Mouse (Mus musculus) hematopoietic stem cell, adult 5-6 weeks (primary cell): ENCODE data around the gene Atox1. TPM values are rescaled to one million over a fixed set of nuclear protein-coding genes. Genes with fewer than 3 reads are reported as not detected.
"Not testable (repeated sequence)": the region's sequence is repeated elsewhere in the genome, so short reads cannot be mapped to it uniquely, and the experiment has no call there.

ENCODE experiments used
- ATAC-seq, 2 experiments: fragments of 125-278 bp in 1 of 2; replicated peaks in 1 of 2; 2 replicates each; pipeline ENCODE4 v1.8.0; 2016 to 2017; ENCODE audit warnings: inconsistent platforms in 2 of 2, mild to moderate bottlenecking in 2 of 2, moderate number of reproducible peaks in 2 of 2, low read depth in 1 of 2, moderate TSS enrichment in 1 of 2; ENCODE audit not compliant: low FRiP score in 2 of 2, poor library complexity in 2 of 2, severe bottlenecking in 2 of 2, insufficient read depth in 1 of 2, low TSS enrichment in 1 of 2
- total RNA-seq: library from RNA; stranded (forward); fragments of 172-1452, 232-1000 nt; gene quantifications from 2 replicates; pipeline ENCODE4 v1.2.3, GENCODE M21; 2017

Gene Atox1
- total RNA-seq, 1 experiment from 2014 or later = 21.1 TPM

DNA sequence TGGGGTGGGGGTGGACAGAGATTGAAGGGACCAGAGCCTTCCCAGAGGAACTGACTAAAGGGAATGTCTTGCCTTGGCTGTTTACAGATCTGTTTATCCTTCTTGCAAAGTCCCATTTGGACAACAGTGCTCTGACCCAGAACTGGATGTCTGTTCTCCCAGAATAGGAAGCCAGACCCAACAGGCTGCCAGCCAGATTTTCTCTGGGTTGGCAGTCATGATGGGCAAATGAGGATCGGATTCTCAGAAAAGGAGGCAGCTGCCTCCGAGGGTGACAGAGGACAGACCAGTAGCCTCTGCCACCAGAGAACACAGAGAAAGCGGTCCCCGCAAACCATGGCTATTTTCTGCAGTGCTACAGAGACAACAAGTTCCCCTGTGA, 41.8 kb downstream of the Atox1 start:
- no peak for ATAC-seq

- ATAC-seq = no peak
Measured at GRCm38 (mm10) chr11:55418704-55419061, 42.4 kb downstream of the Atox1 start.

- ATAC-seq = 0 out of 4 replicates have a peak, but pooled peaks of 1 of the 2 experiments have one; percentile 19
Measured at GRCm38 (mm10) chr11:55417898-55418703, 42.9 kb downstream of the Atox1 start.

DNA sequence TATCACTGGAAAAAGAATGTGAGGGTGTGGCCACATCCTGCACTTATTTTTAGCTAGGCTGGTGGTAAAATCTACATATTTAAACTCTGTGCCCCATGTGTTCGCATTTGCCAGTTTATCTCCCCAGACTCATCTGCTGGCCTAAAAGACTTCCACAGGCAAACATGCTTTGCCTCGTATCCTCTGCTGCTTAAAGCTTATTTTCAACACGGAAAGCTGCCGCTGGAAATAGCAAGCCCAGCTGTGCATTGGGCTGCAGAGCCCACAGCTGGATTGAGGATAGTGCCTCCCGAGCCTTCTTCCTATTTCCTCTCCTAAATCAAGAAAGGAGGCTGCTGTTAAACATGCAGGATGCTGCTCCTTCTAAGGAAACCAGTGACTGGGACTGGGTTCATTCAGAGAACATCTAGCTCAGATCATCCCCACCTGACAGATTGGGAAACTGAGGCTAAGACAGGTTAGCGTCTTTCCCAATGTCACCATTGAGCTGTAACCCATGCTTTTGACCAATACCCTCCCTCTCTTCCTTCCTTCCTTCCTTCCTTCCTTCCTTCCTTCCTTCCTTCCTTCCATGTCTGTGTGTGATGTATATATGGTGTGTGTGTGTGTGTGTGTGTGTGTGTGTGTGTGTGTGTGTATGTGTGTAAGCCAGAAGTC, 44.3 kb downstream of the Atox1 start:
- ATAC-seq = no peak

GRCm38 (mm10) chr11:55415731-55416130, 45.3 kb downstream of the Atox1 start:
- ATAC-seq = not testable (repeated sequence)

- ATAC-seq = no peak
Measured at GRCm38 (mm10) chr11:55415036-55415704, 45.9 kb downstream of the Atox1 start.

GRCm38 (mm10) chr11:55414314-55414713, 46.7 kb downstream of the Atox1 start:
- ATAC-seq = no peak

- no peak for ATAC-seq
Measured at GRCm38 (mm10) chr11:55413416-55413796, 47.6 kb downstream of the Atox1 start.

GRCm38 (mm10) chr11:55412680-55413415, 48.2 kb downstream of the Atox1 start:
- no peak for ATAC-seq

DNA sequence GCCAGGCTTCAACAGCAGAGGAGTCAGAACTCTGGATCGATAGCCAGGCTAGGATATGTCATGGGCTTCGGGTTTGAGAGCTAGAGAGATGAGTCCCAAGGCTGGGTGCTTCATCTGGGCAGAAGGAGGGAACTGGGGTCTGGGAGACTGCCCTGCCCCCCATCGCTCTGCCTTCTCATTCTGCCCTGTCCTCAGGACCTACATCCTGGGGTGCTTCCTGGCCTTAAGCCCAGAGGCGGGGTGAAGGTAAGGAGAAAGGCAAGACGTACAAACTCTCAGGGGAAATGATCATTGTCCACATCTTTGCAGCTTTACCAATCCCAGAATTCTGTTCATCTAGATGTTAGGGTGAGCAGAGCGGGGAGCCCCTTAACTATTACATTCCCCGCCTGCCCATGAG, 49.0 kb downstream of the Atox1 start:
- no peak for ATAC-seq

DNA sequence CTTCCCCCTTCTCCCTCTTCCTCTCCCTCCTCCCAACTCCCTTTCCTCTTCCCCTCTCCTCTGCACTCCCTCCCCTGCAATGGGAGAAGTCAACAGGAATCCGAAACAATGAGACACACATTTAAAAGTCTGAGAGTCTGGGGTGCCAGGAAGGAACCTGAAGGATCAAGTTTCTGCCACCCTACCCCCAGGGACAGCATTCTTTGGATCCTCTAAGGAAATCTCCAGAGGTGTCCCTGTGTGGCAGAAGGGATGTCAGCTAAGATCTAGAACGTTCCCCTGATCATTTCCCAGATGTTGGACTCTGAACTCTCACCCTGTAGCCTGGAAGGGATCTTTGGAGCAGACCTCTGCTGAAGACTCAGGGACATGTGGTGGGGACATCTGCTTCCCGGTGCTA, 50.5 kb downstream of the Atox1 start:
- no peak for ATAC-seq

DNA sequence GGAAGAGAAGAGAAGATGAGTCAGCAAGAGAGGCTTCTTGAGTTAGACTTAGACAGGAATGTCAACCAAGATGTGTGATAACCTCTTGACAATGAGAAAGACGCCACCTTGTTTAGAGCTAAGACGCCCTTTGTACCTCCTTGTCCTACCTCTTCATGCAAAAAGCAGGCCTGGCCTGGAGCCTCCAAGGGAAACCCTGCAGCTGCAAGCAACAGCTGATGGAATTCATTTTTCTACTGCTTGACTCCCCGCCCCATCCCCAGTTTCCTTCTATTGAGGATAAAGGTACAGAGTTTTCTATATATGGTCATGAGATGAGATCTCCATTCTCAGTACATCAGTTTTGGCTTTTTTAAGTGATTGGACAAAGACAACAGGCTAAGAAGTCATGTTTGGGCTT, 51.0 kb downstream of the Atox1 start:
- ATAC-seq = no peak

DNA sequence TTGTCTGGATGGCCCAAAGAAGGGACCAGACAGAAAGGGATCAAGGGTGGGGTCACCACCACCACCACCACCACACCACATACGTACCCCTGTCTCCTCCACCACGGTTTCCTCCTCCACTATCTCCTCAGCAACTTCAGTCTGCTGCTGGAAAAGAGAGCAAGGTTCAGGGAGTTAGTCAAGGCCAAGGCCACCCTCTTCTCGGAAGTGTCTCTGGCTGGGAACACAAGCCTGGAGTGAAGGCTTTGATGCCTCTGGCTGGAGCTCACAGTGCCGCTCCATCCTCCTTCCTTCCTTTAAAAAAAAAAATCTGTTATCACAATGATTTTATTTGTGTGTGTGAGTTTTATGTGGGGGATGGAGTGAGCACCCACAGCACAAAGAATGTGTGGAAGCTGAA, 53.9 kb downstream of the Atox1 start:
- no peak for ATAC-seq

- no peak for ATAC-seq
Measured at GRCm38 (mm10) chr11:55405601-55406469, 55.2 kb downstream of the Atox1 start.

DNA sequence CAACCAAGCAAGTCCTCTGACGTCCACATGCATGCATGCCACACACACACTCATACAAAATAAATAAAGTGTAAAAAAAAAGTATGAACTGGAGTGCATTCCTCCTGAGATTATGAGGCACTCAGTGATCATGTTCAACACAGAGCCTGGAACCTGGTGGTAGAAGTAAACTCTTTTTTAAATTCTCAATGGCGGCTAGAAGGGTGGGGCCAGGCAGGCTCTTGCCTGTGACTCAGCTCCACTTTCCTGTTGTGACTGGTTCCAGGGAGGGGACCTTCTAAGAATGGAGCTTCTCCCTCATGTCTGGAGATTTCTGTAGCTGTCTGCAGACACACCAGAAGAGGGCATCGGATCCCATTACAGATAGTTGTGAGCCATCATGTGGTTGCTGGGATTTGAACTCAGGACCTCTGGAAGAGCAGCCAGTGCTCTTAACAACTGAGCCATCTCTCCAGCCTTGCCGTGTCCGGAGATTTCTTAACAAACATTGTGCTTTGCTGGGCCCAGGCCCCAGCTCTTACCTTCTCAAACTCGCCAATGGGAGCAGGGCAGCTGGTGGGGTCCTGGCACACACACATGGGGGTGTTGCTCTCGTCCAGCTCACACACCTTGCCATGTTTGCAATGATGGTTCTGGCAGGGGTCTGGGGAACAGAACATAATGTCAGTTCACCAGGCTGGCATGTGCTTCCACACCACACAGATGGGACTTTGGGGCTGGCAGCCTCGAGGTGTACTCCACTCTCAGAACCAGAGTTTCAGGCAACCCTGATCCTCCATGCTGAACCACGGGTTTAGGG, 56.2 kb downstream of the Atox1 start:
- ATAC-seq = no peak

DNA sequence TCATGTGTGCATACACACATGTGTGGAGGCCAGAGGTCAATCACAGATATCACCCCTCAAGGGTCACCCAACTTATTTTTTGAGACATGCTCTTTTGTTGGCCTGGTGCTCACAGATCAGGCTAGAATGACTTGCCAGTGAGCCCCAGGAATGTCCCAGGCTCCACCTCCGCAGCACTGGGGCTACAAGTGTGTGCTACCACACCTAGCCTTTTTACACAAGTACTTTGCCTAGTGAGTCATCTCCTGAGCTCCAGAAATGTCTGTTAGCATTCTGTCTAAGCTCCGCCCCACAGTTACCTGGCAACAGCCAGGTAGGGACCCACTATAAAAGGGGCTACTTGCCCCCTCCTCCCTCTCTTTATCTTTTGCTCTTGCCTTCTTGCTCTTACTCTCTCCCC, 60.2 kb downstream of the Atox1 start:
- ATAC-seq = no peak
